Mouse (Mus musculus) adrenal gland, adult (tissue): ENCODE measurements around the gene Ccnb3.
"Not testable (repeated sequence)": the region's sequence is repeated elsewhere in the genome, so short reads cannot be mapped to it uniquely, and the experiment has no call there.

ENCODE experiments used
- DNase-seq, 2 experiments: peaks; one replicate each; pipeline ENCODE4 v3.0.0; 2022 to 2023; ENCODE audit warnings: low spot score in 1 of 2; ENCODE audit not compliant: inconsistent age in 2 of 2

The Ccnb3 gene

GRCm38 (mm10) chrX:7041519-7041918 is at the start of gene Ccnb3:
Gene Ccnb3 (minus strand): TSS chrX:7041619.
- no peak for DNase-seq

- DNase-seq, result no peak
These were observed 48.9 kb upstream of the Ccnb3 start for GRCm38 (mm10) chrX:7090323-7090722.

GRCm38 (mm10) chrX:7085878-7086277 is 44.5 kb upstream of the Ccnb3 start:
- DNase-seq, result no peak

GRCm38 (mm10) chrX:7079820-7080429 is 38.5 kb upstream of the Ccnb3 start:
- DNase-seq, result peak in 1 of 2 experiments; percentile 38

- DNase-seq, result no peak
These were observed 26.6 kb upstream of the Ccnb3 start for GRCm38 (mm10) chrX:7068002-7068401.

- DNase-seq, result no peak
These were observed 25.8 kb upstream of the Ccnb3 start, which contains the start of gene Akap4 for GRCm38 (mm10) chrX:7067219-7067618. Gene Akap4 (plus strand): TSS chrX:7067519.

- no peak for DNase-seq
These were observed 22.7 kb upstream of the Ccnb3 start for GRCm38 (mm10) chrX:7064109-7064508.

GRCm38 (mm10) chrX:7057634-7058033 is 16.2 kb upstream of the Ccnb3 start:
- no peak for DNase-seq

DNA sequence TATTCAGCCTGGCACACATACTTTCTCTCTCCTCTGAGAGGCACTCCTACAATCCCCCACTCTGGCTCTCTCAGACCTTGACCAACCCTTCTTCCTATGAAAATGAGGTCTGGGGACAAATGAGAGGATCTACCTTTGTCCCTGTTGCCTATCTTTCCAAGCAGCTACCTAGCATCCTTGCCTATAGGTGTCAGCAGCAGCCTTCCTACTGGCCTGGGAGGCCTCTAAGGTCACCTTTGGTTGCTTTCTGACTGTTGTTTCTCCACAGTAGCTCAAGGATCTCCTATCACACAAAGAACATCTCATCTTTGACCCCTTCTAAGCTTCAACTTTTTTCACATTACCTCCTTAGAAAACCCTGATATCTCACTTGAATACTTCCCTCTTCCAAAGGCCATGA is 15.6 kb upstream of the Ccnb3 start:
- DNase-seq, result no peak

GRCm38 (mm10) chrX:6983916-6984315 is 57.5 kb downstream of the Ccnb3 start:
- not testable (repeated sequence) for DNase-seq

- DNase-seq, result peak; percentile 4 to 24
These were observed 69.5 kb downstream of the Ccnb3 start for GRCm38 (mm10) chrX:6971956-6972355.

DNA sequence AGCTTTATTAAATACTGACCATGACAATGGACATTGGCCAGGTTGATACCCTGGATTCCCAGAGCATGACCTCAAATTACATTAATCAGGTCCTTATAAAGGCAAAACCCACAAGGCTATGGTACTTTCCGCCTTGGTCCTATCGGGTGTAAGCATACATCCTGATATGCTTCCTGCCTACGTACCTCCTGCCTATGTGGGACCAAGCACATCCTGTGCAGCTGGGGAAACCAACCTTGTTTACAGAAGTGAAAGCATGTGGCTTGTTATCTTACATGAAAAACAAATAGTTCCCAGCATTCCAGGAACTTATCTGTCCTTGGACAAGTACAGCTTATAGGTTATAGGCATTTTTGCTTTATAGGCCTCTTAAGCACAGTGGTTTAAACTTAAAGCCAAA is 72.8 kb downstream of the Ccnb3 start:
- DNase-seq, result no peak
